ENCODE assay signal across 11 mouse cellular contexts in the genomic region with DNA sequence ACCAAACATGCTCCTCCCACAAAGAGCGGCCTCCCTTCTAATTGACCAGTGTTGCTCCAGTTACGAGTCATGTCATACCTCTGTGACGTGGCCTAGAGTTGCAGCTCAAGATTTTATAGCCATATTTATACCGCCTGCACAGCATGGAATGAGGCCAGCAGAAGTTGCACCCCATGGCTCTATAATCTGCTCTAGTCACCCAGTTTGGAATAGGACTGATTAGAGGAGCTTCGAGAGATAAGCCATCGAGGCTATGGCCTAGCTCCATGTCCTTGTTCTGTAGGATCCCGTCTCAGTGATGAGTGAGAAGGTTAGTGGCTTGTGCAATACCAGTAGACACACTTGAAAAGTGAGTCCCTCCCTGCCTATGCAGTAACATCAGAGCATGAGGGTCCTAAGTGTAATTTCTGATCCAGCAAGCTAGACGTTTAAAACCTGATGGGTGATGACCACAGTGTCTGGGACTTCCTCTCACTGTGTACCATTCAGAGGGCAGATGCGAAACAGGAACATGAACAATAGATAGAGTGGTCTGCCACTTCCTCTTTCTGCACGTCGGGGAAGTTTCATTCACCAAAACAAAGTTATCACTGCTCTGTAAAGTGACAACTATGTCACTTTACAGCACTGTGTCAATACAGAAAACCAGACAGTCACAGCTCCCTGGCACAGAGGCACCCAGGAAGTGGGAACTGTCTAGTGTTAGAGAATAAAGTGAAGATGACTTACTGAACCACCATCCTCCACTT. TPM values are rescaled to one million over a fixed set of nuclear protein-coding genes. Genes with fewer than 3 reads are reported as not detected.
DNase-seq lines count a peak whose midpoint lies in the region; ATAC-seq and TF ChIP-seq lines count a peak whose summit lies in the region.
"Had no signal": no experiment of that assay in that cellular context is flagged by ENCODE, and none has a peak within 500 bp of the region (broad histone marks: within the 10 kb centered on the region; RNA-seq: fewer than 3 reads in every experiment).

No protein-coding gene starts in this region.

- no peaks in the 10 kb centered on the region for H3K4me1 ChIP-seq in forebrain, embryonic 16.5 days (replicated peaks; ENCODE audit: control insufficient read depth, insufficient read depth, low read length)

- H3K4me3 ChIP-seq in layer of hippocampus, adult 2 months, result no peak overlapping the region
- H3K4me3 ChIP-seq in forebrain, embryonic 16.5 days (replicated peaks; ENCODE audit: low read length), result no peak overlapping the region

- no peak overlapping the region for H3K9ac ChIP-seq in forebrain, embryonic 16.5 days (replicated peaks; ENCODE audit: low read depth, low read length)

- H3K27me3 ChIP-seq in forebrain, embryonic 16.5 days (replicated peaks; ENCODE audit: control insufficient read depth, insufficient read depth, low read length), result no peaks in the 10 kb centered on the region

- H3K4me2 ChIP-seq in forebrain, embryonic 16.5 days (ENCODE audit: low read length), result no peak overlapping the region

- DNase-seq in layer of hippocampus, adult 2 months (ENCODE audit: low spot score in 2 of 2), result no peak
- DNase-seq in layer of hippocampus, adult 9-10 months (ENCODE audit: low spot score), result no peak
- peak; percentile 64 for DNase-seq in induced T-regulatory cell, adult 2 months (ENCODE audit: low read depth)
- peak; percentile 13 to 27 for DNase-seq in thymus, postnatal 36 days
- DNase-seq in gastrocnemius, postnatal 14 days, result no peak
- DNase-seq in urinary bladder, postnatal 10 days (ENCODE audit: low spot score), result no peak
- DNase-seq: cerebellum, postnatal 10 days; kidney, adult 9 months had no signal

- H3K27ac ChIP-seq in layer of hippocampus, adult 2 months, result 0 out of 2 replicates have a peak overlapping the region, but pooled peaks have one; percentile 14
- H3K27ac ChIP-seq in forebrain, embryonic 16.5 days (ENCODE audit: low read length), result no peak overlapping the region

- H3K9me3 ChIP-seq in forebrain, embryonic 16.5 days (ENCODE audit: control insufficient read depth, low read length), result no peaks in the 10 kb centered on the region

- TF ChIP-seq CTCF in layer of hippocampus, adult 2 months (conservative IDR thresholded peaks at IDR 0.05), result no peak

- intact Hi-C loops in gastrocnemius, postnatal 14 days (cut with DNase I; ENCODE audit: low total_unique reads), result no loop called here

- peak; percentile 80 for ATAC-seq in megakaryocyte progenitor cell, adult 5-6 weeks (replicated peaks; ENCODE audit: poor library complexity)
- no peak for ATAC-seq in forebrain, embryonic 16.5 days
- ATAC-seq: forebrain, embryonic 14.5 days had no signal

- 86% methylated on average over 11 of the region's 11 CpGs for WGBS in forebrain, embryonic 16.5 days

- no peaks in the 10 kb centered on the region for H3K36me3 ChIP-seq in forebrain, embryonic 16.5 days (ENCODE audit: control insufficient read depth, insufficient read depth)

RNA-seq across cellular contexts. Expression of gene Myo1b, which starts 18.5 kb away (rescaled TPM):
- 10 to 100 TPM; 16.0 to 17.4 TPM for total RNA-seq in layer of hippocampus, adult 2 months (2021)
- 2.0 and 3.3 TPM in 2 replicates for total RNA-seq in megakaryocyte progenitor cell, adult 5-6 weeks (2015)
- 5.2 and 5.8 TPM in 2 replicates for total RNA-seq in megakaryocyte progenitor cell, adult 5-6 weeks (2017)
- polyA plus RNA-seq in forebrain, embryonic 16.5 days (2015; fragmentation: Nextera tagmentation; extraction: Ambion mirVana), result 79.4 and 98.0 TPM in 2 replicates
- 10 to 100 TPM; 26.0 to 28.2 TPM for total RNA-seq in gastrocnemius, postnatal 14 days (2021)

RNA-seq across cellular contexts. Expression of gene Stat4, which starts 52.6 kb away (rescaled TPM):
- 1 to 10 TPM in 1 of 2 experiments, under 1 TPM in 1; 0.41 to 1.1 TPM for total RNA-seq in layer of hippocampus, adult 2 months (2021)
- 36.2 and 42.3 TPM in 2 replicates for total RNA-seq in megakaryocyte progenitor cell, adult 5-6 weeks (2015)
- total RNA-seq in megakaryocyte progenitor cell, adult 5-6 weeks (2017), result 22.0 and 25.5 TPM in 2 replicates
- 0.46 and 0.78 TPM in 2 replicates for polyA plus RNA-seq in forebrain, embryonic 16.5 days (2015; fragmentation: Nextera tagmentation; extraction: Ambion mirVana)
- total RNA-seq in gastrocnemius, postnatal 14 days (2021), result not detected

Comparison
In these comparisons a context has a peak if more than half of its experiments do, and no peak if none do; other contexts are left out.
1. DNase-seq: peak in induced T-regulatory cell, adult 2 months (single experiment) and thymus, postnatal 36 days (2 of 2); none in layer of hippocampus, adult 2 months (0 of 2), layer of hippocampus, adult 9-10 months (single experiment), gastrocnemius, postnatal 14 days (single experiment) and urinary bladder, postnatal 10 days (single experiment).
2. RNA of gene Stat4, which starts 52.6 kb away (total RNA-seq): 22.0 to 42.3 TPM in megakaryocyte progenitor cell, adult 5-6 weeks; 0.41 to 1.1 TPM in layer of hippocampus, adult 2 months and not detected in gastrocnemius, postnatal 14 days; every median in the first group is over 10 times any median in the second.